Mouse (Mus musculus) kidney, postnatal 4 days (tissue): ENCODE measurements around the gene Wdr46.
"Not testable (repeated sequence)": the region's sequence is repeated elsewhere in the genome, so short reads cannot be mapped to it uniquely, and the experiment has no call there.

Experiments
- DNase-seq, 2 experiments: peaks; one replicate each; pipeline ENCODE4 v3.0.0; 2021; ENCODE audit warnings: mixed read lengths in 2 of 2

Gene Wdr46

DNA sequence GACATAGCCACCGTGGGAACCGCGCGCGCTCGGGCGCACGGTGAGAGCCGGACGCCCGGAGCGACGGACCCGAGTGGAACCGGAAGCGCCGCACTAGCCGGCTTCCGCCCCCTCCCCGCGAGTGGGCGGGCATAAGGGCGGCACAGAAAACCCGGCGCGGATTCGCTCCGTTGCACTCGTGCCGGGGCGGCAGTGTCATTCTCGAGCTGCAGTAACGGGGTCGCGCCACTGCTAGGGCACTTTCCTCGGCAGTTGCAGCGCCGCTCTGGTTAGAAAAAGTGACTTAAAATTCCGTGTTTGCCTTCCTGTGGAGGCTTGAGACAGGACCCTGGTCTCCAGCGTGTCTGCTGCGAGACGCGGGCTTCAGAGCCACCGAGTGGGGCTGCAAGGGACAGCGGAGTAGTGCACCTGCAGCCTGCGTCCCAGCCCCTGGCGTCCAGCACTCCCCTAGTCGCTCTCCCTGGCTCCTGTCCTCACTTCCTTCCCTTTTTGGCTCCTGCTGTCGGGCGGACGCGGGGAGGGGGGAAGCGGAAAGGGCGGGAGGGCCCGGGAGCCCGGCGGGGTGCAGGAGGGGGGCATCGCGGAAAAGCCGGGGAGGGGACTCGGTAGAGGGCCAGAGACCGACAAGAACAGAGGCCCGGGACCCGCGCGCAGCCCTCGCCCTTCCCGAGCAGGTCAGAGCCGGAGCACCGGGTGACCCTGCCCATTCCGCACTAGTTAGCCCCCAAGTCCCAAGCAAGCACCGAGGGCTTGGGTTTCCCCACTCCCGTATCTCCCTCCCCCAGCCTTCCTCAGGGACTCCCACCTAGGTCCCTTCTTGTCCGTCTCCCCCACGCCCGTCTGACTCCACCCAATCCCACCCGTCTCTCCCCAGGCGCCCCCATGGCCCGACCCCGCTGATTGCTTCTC, 10.8 kb upstream of the Wdr46 start, which contains the start of gene Rgl2:
Gene Rgl2 (plus strand): TSS at position 173 of the 909 bp plus-strand sequence.
- peak; percentile 96 to 97 for DNase-seq

DNA sequence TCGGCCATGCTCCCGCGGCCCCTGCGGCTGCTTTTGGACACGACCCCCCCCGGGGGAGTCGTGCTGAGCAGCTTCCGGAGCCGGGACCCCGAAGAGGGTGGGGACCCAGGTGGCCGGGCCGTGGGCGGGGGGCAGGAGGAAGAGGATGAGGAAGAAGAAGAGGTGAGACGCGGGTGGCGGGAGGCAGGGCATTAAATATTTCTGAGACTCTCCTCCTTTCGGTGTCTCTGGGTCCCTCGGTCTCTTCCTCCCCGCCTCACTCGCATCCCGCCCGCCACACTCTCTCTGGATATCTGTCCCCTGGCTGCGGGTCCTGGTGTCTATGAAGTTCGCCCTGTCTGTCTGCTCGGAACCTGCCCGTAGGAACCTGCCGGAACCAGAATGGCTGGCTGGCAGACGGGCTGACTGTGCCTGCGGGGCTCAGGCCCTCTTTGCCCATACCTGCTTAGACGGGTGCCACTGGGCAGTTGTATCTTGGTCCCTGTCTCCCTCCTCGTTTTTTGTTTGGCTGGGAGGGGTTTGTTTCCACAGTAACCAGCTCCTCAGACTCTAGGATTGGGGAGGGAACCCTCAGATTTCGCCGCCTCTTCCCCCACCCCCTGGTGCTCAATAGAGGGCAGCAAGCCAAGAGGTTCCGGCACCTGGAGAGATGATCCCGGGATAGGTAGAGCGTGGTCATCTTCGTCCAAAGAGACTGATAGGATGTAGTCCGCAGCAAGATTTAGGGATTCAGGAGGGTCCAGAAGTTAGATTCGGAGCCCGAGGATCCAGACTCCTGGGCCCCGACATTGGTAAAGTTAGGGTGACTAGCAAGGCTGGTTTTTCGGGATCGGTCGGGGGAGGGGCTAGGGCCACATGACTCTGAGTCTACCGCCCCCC, 9.9 kb upstream of the Wdr46 start:
- DNase-seq, result peak; percentile 59 to 69

DNA sequence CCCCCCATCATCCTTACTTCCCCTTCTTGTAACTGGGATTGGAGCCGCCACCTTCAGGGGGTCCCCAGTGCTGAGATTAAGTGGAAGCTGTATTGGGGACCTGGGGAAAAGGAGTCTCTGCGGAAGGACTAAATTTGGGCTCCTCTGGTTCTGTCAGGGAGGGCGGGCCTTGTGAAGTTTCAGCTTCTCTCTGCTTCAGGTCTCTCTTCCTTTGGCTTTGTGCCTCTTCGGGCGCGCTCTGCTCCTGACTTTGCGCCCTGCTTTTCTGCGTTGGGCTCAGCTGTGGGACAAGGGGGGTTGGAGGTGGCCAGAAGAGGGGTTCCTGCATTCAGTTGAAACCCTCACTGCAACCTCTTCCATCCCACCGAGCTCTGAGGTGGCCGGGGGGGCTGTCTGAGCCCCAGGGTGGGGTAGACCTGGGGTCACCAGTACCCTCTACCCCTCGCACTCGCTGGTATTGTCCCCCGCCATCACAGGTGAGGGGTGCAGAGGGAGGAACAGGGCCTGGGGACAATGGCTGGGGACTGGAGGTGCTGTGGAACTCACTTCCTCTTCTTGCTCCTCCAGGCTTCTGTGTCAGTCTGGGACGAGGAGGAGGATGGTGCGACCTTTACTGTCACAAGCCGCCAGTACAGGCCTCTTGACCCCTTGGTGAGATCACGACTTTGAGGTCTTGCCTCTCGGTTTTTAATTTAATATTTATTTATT, 9.1 kb upstream of the Wdr46 start:
- DNase-seq, result no peak

DNA sequence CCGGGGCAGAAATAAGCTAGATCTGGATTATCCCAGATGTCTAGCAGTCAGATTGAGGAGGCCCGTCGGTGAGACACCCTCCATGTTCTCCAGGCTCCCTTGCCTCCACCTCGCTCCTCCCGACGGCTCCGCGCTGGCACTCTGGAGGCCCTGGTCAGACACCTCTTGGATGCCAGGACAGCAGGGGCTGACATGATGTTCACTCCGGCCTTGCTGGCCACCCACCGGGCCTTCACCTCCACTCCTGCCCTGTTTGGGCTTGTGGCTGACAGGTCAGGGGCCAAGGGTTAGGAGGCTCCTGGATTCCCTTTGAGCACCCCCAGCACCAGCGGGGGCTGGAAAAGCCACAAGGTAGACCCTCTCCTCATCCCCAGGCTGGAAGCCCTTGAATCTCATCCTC, 8.5 kb upstream of the Wdr46 start:
- no peak for DNase-seq

DNA sequence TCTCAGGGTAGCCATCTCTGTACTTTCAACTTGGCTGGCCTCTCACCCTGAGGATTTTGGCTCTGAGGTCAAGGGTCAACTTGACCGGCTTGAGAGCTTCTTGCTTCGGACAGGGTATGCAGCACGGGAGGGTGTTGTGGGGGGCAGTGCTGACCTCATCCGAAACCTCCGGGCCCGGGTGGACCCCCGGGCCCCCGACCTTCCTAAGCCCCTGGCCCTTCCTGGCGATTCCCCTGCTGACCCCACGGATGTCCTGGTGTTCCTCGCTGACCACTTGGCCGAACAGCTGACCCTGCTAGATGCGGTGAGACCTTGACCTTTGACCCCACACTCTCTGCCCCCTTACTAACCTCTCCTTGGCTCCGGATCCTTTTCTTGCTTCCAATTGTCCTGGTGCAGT, 8.0 kb upstream of the Wdr46 start:
- no peak for DNase-seq

DNA sequence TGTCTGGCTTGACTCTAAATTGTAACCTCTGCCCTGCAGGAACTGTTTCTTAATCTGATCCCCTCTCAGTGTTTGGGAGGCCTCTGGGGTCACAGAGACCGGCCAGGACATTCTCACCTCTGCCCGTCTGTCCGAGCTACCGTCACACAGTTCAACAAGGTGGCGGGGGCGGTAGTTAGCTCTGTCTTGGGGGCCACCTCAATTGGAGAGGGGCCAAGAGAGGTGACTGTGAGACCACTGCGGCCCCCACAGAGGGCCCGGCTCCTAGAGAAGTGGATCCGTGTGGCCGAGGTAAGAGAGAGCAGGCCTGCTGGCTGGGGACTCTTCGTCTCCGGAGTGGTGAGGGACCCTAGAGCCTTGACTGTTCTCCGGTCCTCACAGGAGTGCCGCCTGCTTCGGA, 7.5 kb upstream of the Wdr46 start:
- no peak for DNase-seq

DNA sequence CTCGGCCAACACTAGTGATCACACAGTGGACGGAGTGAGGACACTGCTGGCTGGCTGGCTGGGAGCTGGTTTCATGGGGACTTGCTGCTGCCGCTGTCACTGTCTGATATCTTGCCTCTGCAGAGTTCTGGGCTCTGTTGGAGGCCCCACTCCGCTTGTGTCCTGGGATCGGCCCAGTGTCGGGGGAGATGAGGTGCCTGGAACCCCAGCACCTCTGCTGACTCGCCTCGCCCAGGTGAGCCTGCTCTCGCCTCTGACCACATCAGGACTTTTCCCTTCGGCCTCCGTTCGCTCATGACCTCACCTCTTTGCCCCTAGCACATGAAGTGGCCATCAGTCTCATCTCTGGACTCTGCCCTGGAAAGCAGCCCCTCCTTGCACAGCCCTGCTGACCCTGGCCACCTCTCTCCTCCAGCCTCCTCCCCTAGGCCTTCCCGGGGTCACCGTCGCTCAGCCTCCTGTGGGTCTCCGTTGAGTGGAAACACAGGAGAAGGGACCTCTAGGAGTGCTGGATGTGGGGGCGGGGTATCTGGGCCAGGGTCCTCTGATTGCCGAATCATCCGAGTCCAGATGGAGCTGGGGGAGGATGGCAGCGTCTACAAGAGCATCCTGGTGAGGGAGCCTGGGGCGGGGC, 4.9 kb upstream of the Wdr46 start:
- DNase-seq, result no peak

DNA sequence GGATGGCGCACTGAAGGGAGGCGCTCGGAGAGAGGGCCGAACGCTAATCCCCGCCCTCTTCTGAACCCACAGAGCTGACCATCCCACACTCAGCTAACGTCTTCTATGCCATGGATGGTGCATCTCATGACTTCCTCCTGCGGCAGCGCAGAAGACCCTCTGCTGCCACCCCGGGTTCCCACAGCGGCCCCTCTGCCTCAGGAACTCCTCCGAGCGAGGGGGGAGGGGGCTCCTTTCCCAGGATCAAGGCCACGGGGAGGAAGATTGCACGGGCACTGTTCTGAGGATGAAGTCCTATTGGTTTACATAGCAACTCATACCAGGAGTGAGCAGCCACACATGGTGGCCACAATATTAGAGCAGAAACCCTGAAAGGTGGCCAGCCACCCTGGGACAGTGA, 3.5 kb upstream of the Wdr46 start:
- DNase-seq, result no peak

DNA sequence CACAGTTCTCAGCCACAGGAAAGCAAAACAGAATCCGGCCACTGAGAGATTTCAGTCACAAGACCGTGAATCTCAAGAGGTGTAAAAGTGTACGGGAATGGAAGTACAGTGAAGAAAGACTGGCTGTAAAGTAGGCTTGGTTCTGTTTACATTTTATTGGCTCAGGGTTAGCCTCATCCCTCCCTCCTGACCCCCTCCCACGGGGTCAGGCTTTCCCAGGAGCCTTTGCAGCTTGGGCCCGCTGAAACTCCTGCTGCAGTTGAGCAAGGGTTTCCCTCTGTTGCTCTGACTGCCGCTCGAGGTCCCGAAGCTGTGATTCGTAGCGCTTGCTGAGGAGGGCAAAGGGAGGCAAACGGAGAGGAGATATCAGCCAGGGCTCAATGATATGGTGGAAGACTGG, 1.7 kb upstream of the Wdr46 start:
- DNase-seq, result peak in 1 of 2 experiments; percentile 31

DNA sequence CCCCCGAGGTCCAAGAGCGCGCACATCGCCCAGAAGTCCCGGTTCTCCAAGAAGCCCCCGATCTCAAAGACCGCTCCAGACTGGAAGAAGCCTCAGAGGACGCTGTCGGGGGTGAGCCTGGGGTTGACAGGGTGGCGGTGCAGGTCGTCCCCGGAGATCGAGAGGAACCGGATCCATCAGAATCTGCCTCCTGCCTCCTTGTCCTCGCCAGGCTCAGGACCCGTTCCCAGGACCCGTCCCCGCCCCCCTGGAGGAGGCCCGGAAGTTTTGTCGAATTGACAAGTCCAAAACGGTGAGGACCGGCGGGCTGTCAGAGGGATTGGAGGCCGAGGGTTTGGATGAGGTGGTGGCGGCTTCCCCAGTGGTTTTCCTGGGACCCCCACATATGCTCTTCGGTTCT, 521 bp downstream of the Wdr46 start:
- DNase-seq, result peak; percentile 55 to 64

DNA sequence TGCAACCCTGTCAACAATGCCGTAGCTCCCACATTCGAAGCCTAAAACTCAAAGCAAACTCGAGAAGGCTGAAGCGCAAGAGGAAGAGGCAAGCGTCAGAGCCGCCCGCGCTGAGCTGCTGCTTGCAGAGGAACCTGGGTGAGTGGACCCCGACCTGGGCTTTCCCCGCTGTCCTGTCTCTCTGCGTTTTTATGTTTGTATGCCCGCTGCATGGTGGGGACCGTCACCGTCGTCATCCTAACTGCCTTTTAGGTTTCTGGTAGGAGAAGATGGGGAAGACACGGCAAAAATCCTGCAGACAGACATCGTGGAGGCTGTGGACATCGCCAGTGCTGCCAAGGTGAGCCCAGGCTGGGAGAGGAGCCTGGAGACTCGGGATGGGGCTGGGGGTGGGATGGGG, 921 bp downstream of the Wdr46 start:
- no peak for DNase-seq

DNA sequence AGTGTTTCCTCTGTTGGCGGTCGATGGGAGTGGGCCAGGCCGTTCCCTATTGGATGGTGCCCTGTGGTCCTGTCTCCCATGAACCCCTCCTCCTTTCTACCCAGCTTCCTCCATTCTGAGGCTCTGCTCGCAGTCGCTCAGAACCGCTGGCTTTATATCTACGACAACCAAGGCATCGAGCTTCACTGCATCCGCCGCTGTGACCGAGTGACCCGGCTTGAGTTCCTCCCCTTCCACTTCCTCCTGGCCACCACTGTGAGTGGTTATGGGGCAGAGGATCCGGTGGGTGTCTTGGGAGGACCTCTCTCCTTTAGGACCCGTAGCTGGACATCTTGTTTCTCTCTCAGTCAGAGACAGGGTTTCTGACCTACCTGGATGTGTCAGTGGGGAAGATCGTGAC, 3.0 kb downstream of the Wdr46 start:
- DNase-seq, result no peak

DNA sequence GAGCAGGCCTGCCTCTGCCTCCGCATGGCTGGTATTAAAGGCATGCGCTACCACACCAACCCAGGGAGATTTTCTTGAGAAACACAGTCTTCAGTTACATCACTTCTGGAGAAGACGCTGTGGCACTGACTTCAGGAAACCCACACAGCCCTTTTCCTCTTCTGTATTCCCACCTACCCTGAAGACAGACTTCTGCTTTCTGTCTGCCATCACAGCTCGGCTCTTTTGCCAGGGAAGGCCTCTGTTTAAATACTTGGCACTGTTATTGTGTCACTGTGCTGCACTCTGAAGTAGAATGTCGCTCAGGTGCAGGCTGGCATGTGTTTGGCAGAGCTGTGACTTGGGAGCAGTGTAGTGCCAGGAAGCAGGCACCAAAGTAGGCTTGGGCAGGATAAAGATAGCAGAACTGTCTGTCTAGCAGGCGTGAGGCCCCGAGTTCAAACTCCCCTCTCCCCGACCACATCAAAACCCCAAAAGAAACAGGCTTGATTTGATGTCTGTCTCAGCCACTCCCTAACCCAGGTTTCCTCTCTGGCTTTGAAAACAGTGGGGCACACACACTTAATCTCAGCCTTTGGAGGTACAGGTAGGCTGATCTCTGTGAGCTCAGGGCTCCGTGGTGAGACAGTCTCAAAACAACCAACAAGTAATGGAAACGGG, 7.1 kb downstream of the Wdr46 start:
- DNase-seq, result no peak

DNA sequence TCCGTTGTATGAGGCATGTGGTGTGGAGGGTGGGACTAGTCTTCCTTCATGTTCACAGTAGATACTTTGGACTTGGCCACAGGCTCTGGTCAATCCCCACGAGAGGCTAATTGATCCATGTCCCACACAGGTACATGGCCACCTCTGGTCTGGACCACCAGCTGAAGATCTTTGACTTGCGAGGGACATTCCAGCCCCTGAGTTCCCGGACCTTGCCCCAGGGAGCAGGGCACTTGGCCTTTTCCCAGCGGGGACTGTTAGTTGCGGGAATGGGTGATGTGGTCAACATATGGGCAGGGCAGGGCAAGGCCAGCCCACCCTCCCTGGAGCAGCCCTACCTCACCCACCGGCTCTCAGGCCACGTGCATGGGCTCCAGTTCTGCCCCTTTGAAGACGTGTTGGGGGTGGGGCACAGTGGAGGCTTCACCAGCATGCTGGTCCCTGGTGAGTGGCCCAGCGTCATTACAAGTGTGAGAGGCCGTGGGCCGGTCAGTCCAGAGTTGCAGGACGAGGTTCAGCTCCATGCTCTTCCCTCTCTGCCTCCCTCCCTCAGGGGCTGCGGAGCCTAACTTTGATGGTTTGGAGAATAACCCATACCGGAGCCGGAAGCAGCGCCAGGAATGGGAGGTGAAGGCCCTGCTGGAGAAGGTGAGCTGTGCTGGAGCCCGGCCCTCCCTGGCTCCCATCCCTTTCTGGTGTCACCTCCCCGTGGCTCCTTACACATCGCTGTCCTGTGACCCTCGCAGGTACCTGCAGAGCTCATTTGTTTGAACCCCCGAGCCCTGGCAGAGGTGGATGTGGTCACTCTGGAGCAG, 7.8 kb downstream of the Wdr46 start:
- DNase-seq, result no peak

DNA sequence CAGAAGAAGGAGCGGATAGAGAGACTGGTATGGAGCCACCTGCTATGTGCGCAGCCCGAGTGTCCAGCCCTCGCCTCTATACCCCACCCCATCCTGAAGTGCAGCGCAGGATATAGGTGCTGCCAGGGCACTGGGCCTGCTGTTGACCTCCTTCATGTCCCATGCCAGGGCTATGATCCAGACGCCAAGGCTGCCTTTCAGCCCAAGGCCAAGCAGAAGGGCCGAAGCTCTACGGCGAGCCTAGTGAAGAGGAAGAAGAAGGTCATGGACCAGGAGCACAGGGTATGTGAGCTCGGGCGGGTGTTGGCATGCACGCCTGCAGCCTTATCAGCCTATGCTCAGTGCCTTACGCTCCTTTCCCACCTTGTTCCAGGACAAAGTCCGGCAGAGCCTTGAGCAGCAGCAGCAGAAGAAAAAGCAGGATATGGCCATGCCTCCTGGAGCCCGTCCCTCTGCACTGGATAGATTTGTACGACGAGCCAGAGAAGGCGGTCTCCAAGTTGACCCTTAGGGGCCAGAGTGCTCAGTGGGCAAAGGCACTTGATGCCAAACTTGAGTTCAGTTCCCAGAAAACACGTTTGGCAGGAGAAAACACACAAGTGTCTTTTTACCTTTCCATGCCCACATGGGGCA, 8.6 kb downstream of the Wdr46 start:
- no peak for DNase-seq

DNA sequence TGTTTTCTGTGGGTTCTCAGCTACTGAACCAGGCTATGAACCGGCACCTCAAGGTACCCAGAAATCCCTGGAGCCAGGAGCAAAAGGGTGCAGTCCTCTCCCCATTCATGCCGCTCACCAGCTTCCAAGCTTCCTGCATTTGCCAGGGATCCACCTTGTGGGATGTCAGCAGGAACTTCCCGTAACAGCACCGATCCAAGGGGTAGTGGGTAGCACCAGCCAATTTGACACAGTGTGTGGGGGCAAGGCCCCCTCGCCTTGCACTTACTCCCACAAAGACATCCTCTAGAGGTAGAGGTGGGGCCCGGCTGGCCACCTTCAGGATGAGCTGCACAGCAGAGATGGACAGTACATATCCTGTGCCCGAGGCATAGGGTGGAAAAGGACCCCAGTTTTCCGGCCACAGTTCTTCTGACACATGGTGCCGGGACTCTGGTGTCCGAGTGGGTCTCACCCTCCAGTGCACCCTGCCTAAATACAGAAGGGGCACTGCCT, 9.7 kb downstream of the Wdr46 start:
- no peak for DNase-seq

DNA sequence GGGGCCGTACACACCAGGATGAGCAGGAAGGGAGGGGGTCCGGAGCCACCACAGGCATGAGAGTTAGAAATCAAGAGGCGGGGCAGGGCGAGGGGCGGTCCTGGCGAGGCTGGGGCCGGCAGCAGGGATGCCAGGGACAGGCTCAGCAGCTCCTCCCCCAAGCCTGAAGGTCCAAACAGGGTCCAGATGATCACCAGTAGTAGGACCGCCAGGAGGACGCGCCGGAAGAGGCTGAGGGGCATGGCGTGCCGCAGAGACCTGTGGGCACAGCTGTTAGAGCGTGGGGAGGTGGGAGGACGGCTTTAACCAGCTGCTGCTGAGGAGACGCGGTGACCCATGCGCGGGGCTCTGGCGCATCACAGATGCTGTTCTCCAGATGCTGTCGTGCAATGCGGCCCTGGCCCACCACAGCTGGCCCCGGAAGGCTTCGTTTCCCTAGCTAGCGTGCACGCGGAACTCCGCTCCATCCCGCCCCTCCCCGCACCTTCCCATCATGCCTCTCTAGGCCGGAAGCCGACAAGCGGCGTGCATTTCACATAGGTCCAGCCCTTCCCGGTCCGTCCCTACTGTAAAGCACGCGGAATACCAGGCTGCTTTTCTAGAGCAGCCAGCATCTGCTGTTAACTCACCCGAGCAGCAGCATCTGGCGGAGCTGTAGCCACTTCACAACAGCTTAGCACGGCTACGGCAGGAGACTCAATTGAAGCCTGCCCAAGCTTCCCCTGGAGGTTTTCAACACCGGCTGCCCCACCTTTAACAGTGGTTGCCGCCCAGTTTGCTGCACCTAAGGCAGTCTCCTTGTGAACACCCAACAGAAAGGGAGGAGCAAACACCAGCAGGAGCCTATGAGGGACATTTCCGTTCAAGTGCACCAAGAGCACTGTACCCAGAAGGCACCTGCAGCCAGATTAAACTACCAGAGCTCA, 10.8 kb downstream of the Wdr46 start, which contains the start of gene B3galt4:
Gene B3galt4 (minus strand): TSS at position 468 of the 926 bp plus-strand sequence.
- DNase-seq, result peak; percentile 90 to 94

DNA sequence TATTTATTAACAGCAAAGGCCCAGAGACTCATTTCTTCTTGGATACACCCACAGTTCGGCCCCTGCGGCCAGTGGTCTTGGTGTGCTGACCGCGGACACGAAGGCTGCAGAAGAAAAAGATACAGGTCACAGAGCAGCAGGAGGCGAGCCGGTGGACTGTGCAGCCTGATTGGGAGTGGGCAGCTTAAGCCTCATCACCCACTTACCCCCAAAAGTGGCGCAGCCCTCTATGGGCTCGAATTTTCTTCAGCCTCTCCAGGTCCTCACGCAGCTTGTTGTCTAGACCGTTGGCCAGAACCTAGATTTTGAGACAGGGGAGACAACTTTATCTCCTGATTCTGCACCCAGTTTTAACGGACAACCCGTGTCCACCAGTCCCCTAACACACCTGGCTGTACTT, 11.6 kb downstream of the Wdr46 start:
- DNase-seq, result not testable (repeated sequence)

DNA sequence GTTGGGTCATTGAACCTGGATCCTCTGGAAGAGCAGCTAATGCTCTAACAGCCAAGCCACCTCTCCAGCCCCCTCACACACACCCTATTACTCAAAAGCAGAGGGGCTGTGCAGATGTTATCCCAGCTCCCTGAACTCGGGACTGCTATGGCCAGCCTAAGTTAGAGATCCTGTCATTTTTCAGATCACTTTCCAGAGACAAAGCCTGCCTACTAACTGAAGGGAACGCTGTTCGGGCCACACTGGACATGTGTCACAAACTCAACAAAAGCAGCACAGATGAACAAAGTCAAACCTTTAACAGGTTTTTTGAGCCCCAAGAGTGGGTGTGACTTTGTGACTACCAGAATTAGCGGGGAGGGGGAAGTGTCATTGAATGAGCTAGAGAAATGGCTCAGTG, 12.4 kb downstream of the Wdr46 start:
- no peak for DNase-seq
